Comparison of ENCODE assay signal across 8 mouse cellular contexts in the genomic region with DNA sequence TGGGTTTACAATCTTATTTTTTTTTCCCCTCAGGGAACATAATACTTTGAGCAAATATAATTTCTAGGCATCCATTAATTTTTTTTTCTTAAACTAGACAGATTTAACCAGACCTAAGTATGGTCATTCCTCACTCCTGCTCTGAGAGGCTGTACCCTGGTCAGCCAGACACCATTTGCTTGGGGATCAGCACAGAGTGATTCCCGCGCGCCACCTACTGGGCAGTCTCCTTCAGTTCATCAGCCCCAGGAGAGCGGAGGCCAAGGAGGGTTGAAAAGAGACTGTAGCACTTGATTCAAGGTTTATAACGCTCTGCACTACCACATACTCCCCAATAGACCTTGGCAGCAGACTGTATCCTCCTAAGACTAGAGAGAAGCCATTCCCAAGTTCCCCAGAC.
DNase-seq lines count a peak whose midpoint lies in the region; ATAC-seq and TF ChIP-seq lines count a peak whose summit lies in the region.

No protein-coding gene starts in this region.

- peak; percentile 80 for ATAC-seq in cerebellum, adult (ENCODE audit: insufficient number of reproducible peaks, low FRiP score, low TSS enrichment)
- ATAC-seq in forebrain, embryonic 13.5 days, result peak; percentile 86

- peak; percentile 16 to 57 (median 39); a peak in 4 of 6 replicates for TF ChIP-seq CTCF in MEL (IDR thresholded peaks at IDR 0.05 in 2 of 3, conservative IDR thresholded peaks at IDR 0.05 in 1 of 3; ENCODE audit: control insufficient read depth in 1 of 3, insufficient read depth in 1 of 3, low read depth in 2 of 3, low read length in 3 of 3, poor library complexity in 1 of 3, severe bottlenecking in 1 of 3)
- peak; percentile 67 for TF ChIP-seq CTCF in lung, adult 2 months (IDR thresholded peaks at IDR 0.05; ENCODE audit: insufficient read depth, low read length)

- H3K27me3 ChIP-seq in MEL (ENCODE audit: control insufficient read depth in 1 of 2, insufficient read depth in 2 of 2, low read length in 2 of 2), result no peaks in the 10 kb centered on the region
- peaks cover 9% of the 10 kb centered on the region; the same call in 1 of the 2 replicates for H3K27me3 ChIP-seq in forebrain, embryonic 13.5 days

- no peak overlapping the region for H3K4me2 ChIP-seq in forebrain, embryonic 13.5 days

- DNase-seq in MEL (ENCODE audit: low read depth, low spot score), result peak; percentile 6
- peak; percentile 22 for DNase-seq in heart, postnatal 25 days (ENCODE audit: low spot score)
- DNase-seq in layer of hippocampus, adult 11-12 months (ENCODE audit: low spot score), result peak; percentile 80
- DNase-seq in lung, adult 2 months, result peak; percentile 64
- DNase-seq in ovary, postnatal 14 days (ENCODE audit: low spot score), result peak; percentile 74
- peak; percentile 27 for DNase-seq in yolk sac, embryonic 10.5 days (ENCODE audit: low spot score)

- intact Hi-C loops in heart, postnatal 25 days (cut with DNase I), result loop anchor here (5.0 to 10.0 kb wide), 4 partner anchors 143 to 1283 kb away; partner anchors contain the start of gene Wnt5a

- no peak overlapping the region for H3K27ac ChIP-seq in MEL (ENCODE audit: control insufficient read depth, low read depth, low read length)
- H3K27ac ChIP-seq in forebrain, embryonic 13.5 days, result no peak overlapping the region

- no peak for TF ChIP-seq EP300 in MEL (IDR thresholded peaks at IDR 0.05; ENCODE audit: low read depth in 1 of 2, low read length in 2 of 2)

- peak; percentile 20 for TF ChIP-seq RAD21 in MEL (IDR thresholded peaks at IDR 0.05; ENCODE audit: low read depth, low read length)

- WGBS in forebrain, embryonic 13.5 days, result 2% methylated on average over 5 of the region's 5 CpGs
- 9% methylated on average over 5 of the region's 5 CpGs for WGBS in lung, adult 2 months

- H3K9me3 ChIP-seq in MEL (replicated peaks; ENCODE audit: insufficient read depth, low read length), result no peaks in the 10 kb centered on the region
- no peaks in the 10 kb centered on the region for H3K9me3 ChIP-seq in forebrain, embryonic 13.5 days (replicated peaks)

- H3K4me1 ChIP-seq in MEL (ENCODE audit: control insufficient read depth in 1 of 2, insufficient read depth in 2 of 2, low read length in 2 of 2), result no peaks in the 10 kb centered on the region
- H3K4me1 ChIP-seq in forebrain, embryonic 13.5 days, result peaks cover 7% of the 10 kb centered on the region; the same call in 1 of the 2 replicates
- no peaks in the 10 kb centered on the region for H3K4me1 ChIP-seq in lung, adult 2 months (ENCODE audit: control insufficient read depth, insufficient read depth, low read length)

- H3K9ac ChIP-seq in MEL (ENCODE audit: control insufficient read depth, low read depth, low read length, poor library complexity, severe bottlenecking), result no peak overlapping the region
- no peak overlapping the region; the same call in 1 of the 2 replicates for H3K9ac ChIP-seq in forebrain, embryonic 13.5 days

- no peak for TF ChIP-seq POLR2A in MEL (IDR thresholded peaks at IDR 0.05; ENCODE audit: control insufficient read depth in 1 of 2, insufficient read depth in 1 of 2, low read depth in 1 of 2, low read length in 2 of 2, poor library complexity in 1 of 2)
- TF ChIP-seq POLR2A in lung, adult 2 months (IDR thresholded peaks at IDR 0.05; ENCODE audit: borderline replicate concordance, extremely low read depth, low read depth, low read length), result no peak

- H3K36me3 ChIP-seq in MEL (ENCODE audit: control insufficient read depth in 1 of 2, insufficient read depth in 2 of 2, low read length in 2 of 2), result no peaks in the 10 kb centered on the region
- H3K36me3 ChIP-seq in forebrain, embryonic 13.5 days (ENCODE audit: poor library complexity, severe bottlenecking), result no peaks in the 10 kb centered on the region

- no peaks in the 10 kb centered on the region for H3K79me2 ChIP-seq in MEL (ENCODE audit: control insufficient read depth, insufficient read depth, low read length, poor library complexity)

- no peak overlapping the region for H3K4me3 ChIP-seq in MEL (ENCODE audit: control insufficient read depth in 1 of 2, insufficient read depth in 1 of 2, low read depth in 2 of 2, low read length in 2 of 2)
- no peak overlapping the region for H3K4me3 ChIP-seq in forebrain, embryonic 13.5 days
- H3K4me3 ChIP-seq in lung, adult 2 months (replicated peaks; ENCODE audit: extremely low read depth, low read depth, low read length), result no peak overlapping the region

TF ChIP-seq in MEL, 35 proteins besides CTCF, POLR2A, EP300 and RAD21:
- TF ChIP-seq ZNF384 (IDR thresholded peaks at IDR 0.05; ENCODE audit: low read depth, low read length) (no peak), CHD2 (IDR thresholded peaks at IDR 0.05; ENCODE audit: low read length) (no peak), ZMIZ1 (IDR thresholded peaks at IDR 0.05; ENCODE audit: low read depth, low read length) (no peak), SMC3 (IDR thresholded peaks at IDR 0.05; ENCODE audit: low read depth, low read length) (no peak), RCOR1 (IDR thresholded peaks at IDR 0.05; ENCODE audit: low read depth, low read length) (no peak), MEF2A (IDR thresholded peaks at IDR 0.05; ENCODE audit: extremely low read depth, insufficient replicate concordance, low read depth, low read length, poor library complexity, severe bottlenecking) (no peak), HCFC1 (IDR thresholded peaks at IDR 0.05; ENCODE audit: low read depth, low read length) (no peak), ETS1 (IDR thresholded peaks at IDR 0.05; ENCODE audit: low read depth, low read length) (no peak), ELF1 (IDR thresholded peaks at IDR 0.05; ENCODE audit: low read depth, low read length) (no peak), MYB (IDR thresholded peaks at IDR 0.05; ENCODE audit: low read depth, low read length) (no peak), MAFK (IDR thresholded peaks at IDR 0.05; ENCODE audit: borderline replicate concordance, low read depth, low read length) (no peak), SIN3A (IDR thresholded peaks at IDR 0.05; ENCODE audit: low read length) (no peak), UBTF (IDR thresholded peaks at IDR 0.05; ENCODE audit: borderline replicate concordance, insufficient read depth, low read depth, low read length) (no peak)

Comparison
In these comparisons a context has a peak if more than half of its experiments do, and no peak if none do; other contexts are left out.
1. DNase-seq: peak in every context shown above with its lines; median percentile 80 in layer of hippocampus, adult 11-12 months; 74 in ovary, postnatal 14 days; 64 in lung, adult 2 months; 27 in yolk sac, embryonic 10.5 days; 22 in heart, postnatal 25 days; 6 in MEL.